Mouse (Mus musculus): ENCODE results near the gene Slc22a6. TPM values are rescaled to one million over a fixed set of nuclear protein-coding genes. Genes with fewer than 3 reads are reported as not detected.

Gene Slc22a6
- polyA plus RNA-seq, 1 experiment: 6.5 TPM

- Histone ChIP-seq H3K27ac (ENCODE audit: insufficient read depth, low read length) (no peak overlapping the region), H3K4me3 (ENCODE audit: insufficient read depth, low read length) (no peak overlapping the region), H3K4me1 (ENCODE audit: control insufficient read depth, insufficient read depth, low read length) (no peaks in the 10 kb centered on the region)
- TF ChIP-seq POLR2A (IDR thresholded peaks at IDR 0.05; ENCODE audit: extremely low read depth, insufficient read depth, low read length) (no peak), CTCF (IDR thresholded peaks at IDR 0.05; ENCODE audit: extremely low read depth, insufficient read depth, low read length) (no peak)
These were observed 13.0 kb downstream of the Slc22a6 start for GRCm38 (mm10) chr19:8630826-8631225.

- TF ChIP-seq CTCF (IDR thresholded peaks at IDR 0.05; ENCODE audit: extremely low read depth, insufficient read depth, low read length) (no peak), POLR2A (IDR thresholded peaks at IDR 0.05; ENCODE audit: extremely low read depth, insufficient read depth, low read length) (no peak)
- Histone ChIP-seq H3K4me1 (ENCODE audit: control insufficient read depth, insufficient read depth, low read length) (no peaks in the 10 kb centered on the region), H3K4me3 (ENCODE audit: insufficient read depth, low read length) (no peak overlapping the region), H3K27ac (ENCODE audit: insufficient read depth, low read length) (no peak overlapping the region)
These were observed 14.2 kb downstream of the Slc22a6 start for GRCm38 (mm10) chr19:8632029-8632428.

GRCm38 (mm10) chr19:8642086-8642485 lies 24.2 kb downstream of the Slc22a6 start:
- no peak overlapping the region for H3K27ac ChIP-seq (ENCODE audit: insufficient read depth, low read length)
- no peaks in the 10 kb centered on the region; the same call in 1 of the 2 replicates for H3K4me1 ChIP-seq (ENCODE audit: control insufficient read depth, insufficient read depth, low read length)
- H3K4me3 ChIP-seq (ENCODE audit: insufficient read depth, low read length): no peak overlapping the region
- TF ChIP-seq POLR2A (IDR thresholded peaks at IDR 0.05; ENCODE audit: extremely low read depth, insufficient read depth, low read length): no peak
- TF ChIP-seq CTCF (IDR thresholded peaks at IDR 0.05; ENCODE audit: extremely low read depth, insufficient read depth, low read length): no peak

- no peaks in the 10 kb centered on the region; the same call in 1 of the 2 replicates for H3K4me1 ChIP-seq (ENCODE audit: control insufficient read depth, insufficient read depth, low read length)
- TF ChIP-seq CTCF (IDR thresholded peaks at IDR 0.05; ENCODE audit: extremely low read depth, insufficient read depth, low read length) (no peak), POLR2A (IDR thresholded peaks at IDR 0.05; ENCODE audit: extremely low read depth, insufficient read depth, low read length) (no peak)
These were observed 28.6 kb downstream of the Slc22a6 start for GRCm38 (mm10) chr19:8646393-8646792.

GRCm38 (mm10) chr19:8655833-8656232 lies 38.0 kb downstream of the Slc22a6 start:
- H3K4me1 ChIP-seq (ENCODE audit: control insufficient read depth, insufficient read depth, low read length): no peaks in the 10 kb centered on the region
- no peak overlapping the region for H3K4me3 ChIP-seq (ENCODE audit: insufficient read depth, low read length)
- peak overlapping the region; percentile 54; the same call in 1 of the 2 replicates for H3K27ac ChIP-seq (ENCODE audit: insufficient read depth, low read length)
- TF ChIP-seq CTCF (IDR thresholded peaks at IDR 0.05; ENCODE audit: extremely low read depth, insufficient read depth, low read length) (no peak), POLR2A (IDR thresholded peaks at IDR 0.05; ENCODE audit: extremely low read depth, insufficient read depth, low read length) (no peak)

More at GRCm38 (mm10) chr19:8646393-8646792, 28.6 kb downstream of the Slc22a6 start:
- no peak overlapping the region for H3K27ac ChIP-seq (ENCODE audit: insufficient read depth, low read length)
- no peak overlapping the region for H3K4me3 ChIP-seq (ENCODE audit: insufficient read depth, low read length)

GRCm38 (mm10) chr19:8656341-8656740 lies 38.5 kb downstream of the Slc22a6 start:
- Histone ChIP-seq H3K27ac (ENCODE audit: insufficient read depth, low read length) (peak overlapping the region; percentile 70), H3K4me1 (ENCODE audit: control insufficient read depth, insufficient read depth, low read length) (no peaks in the 10 kb centered on the region; the same call in 1 of the 2 replicates), H3K4me3 (ENCODE audit: insufficient read depth, low read length) (no peak overlapping the region)
- TF ChIP-seq POLR2A (IDR thresholded peaks at IDR 0.05; ENCODE audit: extremely low read depth, insufficient read depth, low read length) (no peak), CTCF (IDR thresholded peaks at IDR 0.05; ENCODE audit: extremely low read depth, insufficient read depth, low read length) (no peak)

GRCm38 (mm10) chr19:8661821-8662307 lies 44.0 kb downstream of the Slc22a6 start:
- peak overlapping the region; percentile 30 for H3K4me3 ChIP-seq (ENCODE audit: insufficient read depth, low read length)
- peaks cover 3% of the 10 kb centered on the region; the same call in 1 of the 2 replicates for H3K4me1 ChIP-seq (ENCODE audit: control insufficient read depth, insufficient read depth, low read length)
- peak overlapping the region; percentile 94 for H3K27ac ChIP-seq (ENCODE audit: insufficient read depth, low read length)
- TF ChIP-seq CTCF (IDR thresholded peaks at IDR 0.05; ENCODE audit: extremely low read depth, insufficient read depth, low read length): no peak
- TF ChIP-seq POLR2A (IDR thresholded peaks at IDR 0.05; ENCODE audit: extremely low read depth, insufficient read depth, low read length): no peak

- Histone ChIP-seq H3K27ac (ENCODE audit: insufficient read depth, low read length) (0 out of 2 replicates have a peak overlapping the region, but pooled peaks have one; percentile 94), H3K4me3 (ENCODE audit: insufficient read depth, low read length) (peak overlapping the region; percentile 30)
These were observed 44.5 kb downstream of the Slc22a6 start for GRCm38 (mm10) chr19:8662337-8662736.

GRCm38 (mm10) chr19:8663360-8663839 lies 45.6 kb downstream of the Slc22a6 start, which contains the start of gene Chrm1:
Gene Chrm1, plus strand, starts transcription at chr19:8663789.
- H3K4me3 ChIP-seq (ENCODE audit: insufficient read depth, low read length): peak within 1 kb of the TSS; percentile 53
- peak within 1 kb of the TSS; percentile 98 for H3K27ac ChIP-seq (ENCODE audit: insufficient read depth, low read length)
- TF ChIP-seq CTCF (IDR thresholded peaks at IDR 0.05; ENCODE audit: extremely low read depth, insufficient read depth, low read length) (no peak), POLR2A (IDR thresholded peaks at IDR 0.05; ENCODE audit: extremely low read depth, insufficient read depth, low read length) (no peak)
- peaks cover 6% of the 10 kb centered on the region; the same call in 1 of the 2 replicates for H3K4me1 ChIP-seq (ENCODE audit: control insufficient read depth, insufficient read depth, low read length)

More at GRCm38 (mm10) chr19:8662337-8662736, 44.5 kb downstream of the Slc22a6 start:
- no peak for TF ChIP-seq POLR2A (IDR thresholded peaks at IDR 0.05; ENCODE audit: extremely low read depth, insufficient read depth, low read length)
- TF ChIP-seq CTCF (IDR thresholded peaks at IDR 0.05; ENCODE audit: extremely low read depth, insufficient read depth, low read length): peak; percentile 44; the same call in 1 of the 2 replicates
- peaks cover 3% of the 10 kb centered on the region; the same call in 1 of the 2 replicates for H3K4me1 ChIP-seq (ENCODE audit: control insufficient read depth, insufficient read depth, low read length)

GRCm38 (mm10) chr19:8663911-8664421 lies 46.1 kb downstream of the Slc22a6 start:
- H3K4me1 ChIP-seq (ENCODE audit: control insufficient read depth, insufficient read depth, low read length): peaks cover 6% of the 10 kb centered on the region; the same call in 1 of the 2 replicates
- TF ChIP-seq POLR2A (IDR thresholded peaks at IDR 0.05; ENCODE audit: extremely low read depth, insufficient read depth, low read length) (peak; percentile 25; the same call in 1 of the 2 replicates), CTCF (IDR thresholded peaks at IDR 0.05; ENCODE audit: extremely low read depth, insufficient read depth, low read length) (no peak)
- peak overlapping the region; percentile 53 for H3K4me3 ChIP-seq (ENCODE audit: insufficient read depth, low read length)
- H3K27ac ChIP-seq (ENCODE audit: insufficient read depth, low read length): peak overlapping the region; percentile 98
